Mouse (Mus musculus): ENCODE results near the gene Ap1b1.

GRCm38 (mm10) chr11:5040585-5040984 is 54.0 kb downstream of the Ap1b1 start:
- no peak for TF ChIP-seq BHLHE40 (IDR thresholded peaks at IDR 0.05; ENCODE audit: low read depth, low read length)
- TF ChIP-seq ELF1 (IDR thresholded peaks at IDR 0.05; ENCODE audit: low read depth, low read length), result no peak
- no peak for TF ChIP-seq MXI1 (IDR thresholded peaks at IDR 0.05; ENCODE audit: low read depth, low read length)
- no peak for TF ChIP-seq ZMIZ1 (IDR thresholded peaks at IDR 0.05; ENCODE audit: low read depth, low read length)

Data from CH12.LX (cell line).